Mouse (Mus musculus): ENCODE data around the gene Vmn1r121.
"Not testable (repeated sequence)": the region's sequence is repeated elsewhere in the genome, so short reads cannot be mapped to it uniquely, and the experiment has no call there.

Gene Vmn1r121

GRCm38 (mm10) chr7:21098413-21098812 lies at the start of gene Vmn1r121:
Gene Vmn1r121, minus strand, starts transcription at chr7:21098513.
- DNase-seq (ENCODE audit: low spot score in 2 of 2) = not testable (repeated sequence)

DNA sequence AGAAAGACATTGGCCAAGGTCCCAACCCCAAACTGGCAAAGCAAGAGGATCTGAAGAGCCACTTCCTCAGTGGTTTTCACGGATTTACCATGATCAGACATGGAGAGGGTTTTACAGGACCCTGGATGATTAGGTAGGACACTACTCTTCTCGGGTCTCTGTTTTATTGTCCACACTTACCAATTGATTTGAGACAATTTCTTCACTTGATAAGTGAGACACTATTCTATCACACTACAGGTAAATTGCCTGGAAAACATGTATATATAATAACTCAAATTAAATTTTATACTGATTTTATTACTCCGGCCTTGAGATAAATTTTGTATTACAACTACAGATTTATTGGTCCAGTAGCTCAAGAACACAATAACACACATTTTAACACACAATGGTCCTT lies 35.7 kb upstream of the Vmn1r121 start, which contains the start of gene Vmn1r122:
TSS of gene Vmn1r122 (minus strand) at position 101 of the 400 bp plus-strand sequence.
- not testable (repeated sequence) for DNase-seq (ENCODE audit: low spot score in 2 of 2)

GRCm38 (mm10) chr7:21053684-21054083 lies 44.6 kb downstream of the Vmn1r121 start, which contains the start of gene Vmn1r120:
Gene Vmn1r120, minus strand, starts transcription at chr7:21053784.
- not testable (repeated sequence) for DNase-seq (ENCODE audit: low spot score in 2 of 2)

All from spleen, postnatal 4 days (tissue).